Mouse (Mus musculus) lung, embryonic 15.5 days (tissue): Measurements from ENCODE around the gene Zfp59. TPM values are rescaled to one million over a fixed set of nuclear protein-coding genes. Genes with fewer than 3 reads are reported as not detected.

ENCODE experiments used
- ATAC-seq: fragments of 200-750 bp; cut with Nextera tagmentation; 2 replicates; pipeline ENCODE4 v1.8.0; 2017; ENCODE audit warnings: moderate number of reproducible peaks, borderline replicate concordance; ENCODE audit not compliant: low FRiP score, low TSS enrichment; ENCODE audit errors: extremely low read depth
- H3K27ac ChIP-seq: fragments of 300-500 bp; sonication (generic); 2 replicates; pipeline ENCODE4 v1.5.1; 2015; ENCODE audit warnings: moderate library complexity, mild to moderate bottlenecking, inconsistent platforms
- H3K27me3 ChIP-seq: fragments of 300-500 bp; sonication (generic); 2 replicates; pipeline ENCODE4 v1.6.1; 2015; ENCODE audit warnings: inconsistent platforms
- H3K36me3 ChIP-seq: fragments of 300-500 bp; sonication (generic); 2 replicates; pipeline ENCODE4 v1.6.1; 2015; ENCODE audit warnings: inconsistent platforms
- H3K4me1 ChIP-seq: fragments of 300-500 bp; sonication (generic); 2 replicates; pipeline ENCODE4 v1.6.1; 2015; ENCODE audit warnings: inconsistent platforms
- H3K4me2 ChIP-seq: fragments of 300-500 bp; sonication (generic); 2 replicates; pipeline ENCODE4 v1.6.1; 2015; ENCODE audit warnings: inconsistent platforms, mild to moderate bottlenecking, moderate library complexity
- H3K4me3 ChIP-seq: fragments of 300-500 bp; sonication (generic); 2 replicates; pipeline ENCODE4 v1.5.1; 2015; ENCODE audit warnings: mild to moderate bottlenecking, inconsistent platforms
- H3K9ac ChIP-seq: fragments of 300-500 bp; sonication (generic); 2 replicates; pipeline ENCODE4 v1.6.1; 2015; ENCODE audit warnings: inconsistent platforms
- H3K9me3 ChIP-seq: fragments of 300-500 bp; sonication (generic); 2 replicates; pipeline ENCODE4 v1.6.1; 2016; ENCODE audit warnings: inconsistent platforms
- WGBS: fragments of 180-500 bp; shearing (Covaris S2); methylation state at CpG from one replicate; pipeline ENCODE4 v1.1.7; 2015; 5-methylcytosine and 5-hydroxymethylcytosine counted together
- polyA plus RNA-seq: library from polyadenylated mRNA; unstranded; fragments of >200 nt; fragmentation: Nextera tagmentation; extraction: Ambion mirVana; gene quantifications from 2 replicates; pipeline ENCODE4 v1.2.1, GENCODE M21; 2015

Zfp59 gene
- polyA plus RNA-seq, 1 experiment from 2014 or later, result 8.5 TPM

GRCm38 (mm10) chr7:27900601-27901000, 62.2 kb downstream of the Zfp59 start:
- H3K27me3 ChIP-seq, result no peaks in the 10 kb centered on the region
- H3K36me3 ChIP-seq, result no peaks in the 10 kb centered on the region
- H3K4me2 ChIP-seq, result no peak overlapping the region
- H3K9me3 ChIP-seq, result no peaks in the 10 kb centered on the region
- WGBS, result 85% methylated on average over 4 of the region's 4 CpGs
- H3K4me3 ChIP-seq, result no peak overlapping the region
- H3K9ac ChIP-seq, result no peak overlapping the region
- no peak overlapping the region for H3K27ac ChIP-seq
- H3K4me1 ChIP-seq, result no peaks in the 10 kb centered on the region
- ATAC-seq, result no peak

GRCm38 (mm10) chr7:27905061-27905848, 66.8 kb downstream of the Zfp59 start:
- no peak overlapping the region for H3K27ac ChIP-seq
- H3K4me1 ChIP-seq, result no peaks in the 10 kb centered on the region
- no peaks in the 10 kb centered on the region for H3K27me3 ChIP-seq
- H3K9me3 ChIP-seq, result no peaks in the 10 kb centered on the region
- WGBS, result 63% methylated on average over 11 of the region's 11 CpGs
- no peak overlapping the region for H3K4me2 ChIP-seq
- H3K9ac ChIP-seq, result no peak overlapping the region
- no peak for ATAC-seq
- H3K4me3 ChIP-seq, result no peak overlapping the region
- peaks cover 8% of the 10 kb centered on the region for H3K36me3 ChIP-seq

Other genes starting within 250 kb of the Zfp59 start
- gene Akt2, start 247.1 kb upstream of the Zfp59 start, polyA plus RNA-seq, result 89.6 and 98.5 TPM in 2 replicates
- gene Ttc9b, start 184.7 kb upstream of the Zfp59 start, polyA plus RNA-seq, result 0.09 and 0.60 TPM in 2 replicates
- 6.9 and 7.6 TPM in 2 replicates for gene Map3k10, start 164.0 kb upstream of the Zfp59 start, polyA plus RNA-seq
- gene Zfp607b, start 149.3 kb upstream of the Zfp59 start, polyA plus RNA-seq, result 4.0 and 4.3 TPM in 2 replicates
- 33.8 and 38.9 TPM in 2 replicates for gene Zfp60, start 107.2 kb upstream of the Zfp59 start, polyA plus RNA-seq
- 1.9 and 2.5 TPM in 2 replicates for gene Zfp626, start 31.4 kb upstream of the Zfp59 start, polyA plus RNA-seq
- 3.6 and 4.3 TPM in 2 replicates for gene Zfp607a, start 18.9 kb downstream of the Zfp59 start, polyA plus RNA-seq
- 8.7 and 8.9 TPM in 2 replicates for gene Zfp974, start 90.9 kb downstream of the Zfp59 start, polyA plus RNA-seq
- gene Zfp780b, start 140.6 kb downstream of the Zfp59 start, polyA plus RNA-seq, result 18.6 and 20.9 TPM in 2 replicates
- gene Zfp850, start 175.5 kb downstream of the Zfp59 start, polyA plus RNA-seq, result 4.0 and 4.8 TPM in 2 replicates
- gene Psmc4, start 211.5 kb downstream of the Zfp59 start, polyA plus RNA-seq, result 294 and 297 TPM in 2 replicates
- gene Fcgbp, start 232.6 kb downstream of the Zfp59 start, polyA plus RNA-seq, result 1.2 TPM in 2 replicates